21 mouse cellular contexts compared by ENCODE assay signal in genomic region chr8:83922727-83923126, GRCm38 (mm10). TPM values are rescaled to one million over a fixed set of nuclear protein-coding genes. Genes with fewer than 3 reads are reported as not detected.
DNase-seq lines count a peak whose midpoint lies in the region; ATAC-seq lines count a peak whose summit lies in the region.
"Had no signal": no experiment of that assay in that cellular context is flagged by ENCODE, and none has a peak within 500 bp of the region (broad histone marks: within the 10 kb centered on the region; RNA-seq: fewer than 3 reads in every experiment).

No protein-coding gene starts in this region.

- no peak for ATAC-seq in kidney, embryonic 15.5 days (replicated peaks; ENCODE audit: low FRiP score)
- ATAC-seq: forebrain, embryonic 14.5 days; forebrain, embryonic 16.5 days had no signal

- DNase-seq in kidney, adult 18-20 months: peak; percentile 18
- DNase-seq in kidney, postnatal 4 days: no peak
- DNase-seq in kidney, adult 9 months: peak; percentile 49
- DNase-seq: adrenal gland, adult 2 months; adrenal gland, postnatal 10 days; adrenal gland, postnatal 25 days; cerebellum, adult 11 months; cerebellum, adult 18-20 months; cerebellum, adult 8-10 months; cerebellum, adult 9-11 months; cerebellum, postnatal 14 days; cerebellum, postnatal 36 days; embryo, embryonic 11 days had no signal

- 90% methylated on average over 8 of the region's 8 CpGs for WGBS in kidney, embryonic 15.5 days

- H3K9ac ChIP-seq in kidney, embryonic 15.5 days: no peak overlapping the region
- H3K9ac ChIP-seq: embryonic facial prominence, embryonic 13.5 days; embryonic facial prominence, embryonic 15.5 days; forebrain, embryonic 12.5 days had no signal

- H3K36me3 ChIP-seq in kidney, embryonic 15.5 days: peaks cover 71% of the 10 kb centered on the region

- H3K4me2 ChIP-seq in kidney, embryonic 15.5 days: no peak overlapping the region
- H3K4me2 ChIP-seq: embryonic facial prominence, embryonic 13.5 days; embryonic facial prominence, embryonic 15.5 days; forebrain, embryonic 12.5 days had no signal

- H3K27ac ChIP-seq in kidney, embryonic 15.5 days: no peak overlapping the region
- H3K27ac ChIP-seq: embryonic facial prominence, embryonic 13.5 days; embryonic facial prominence, embryonic 15.5 days; forebrain, embryonic 10.5 days; forebrain, embryonic 12.5 days had no signal

- H3K4me1 ChIP-seq in kidney, embryonic 15.5 days: peaks cover 21% of the 10 kb centered on the region
- H3K4me1 ChIP-seq: embryonic facial prominence, embryonic 13.5 days; embryonic facial prominence, embryonic 15.5 days; forebrain, embryonic 10.5 days; forebrain, embryonic 12.5 days had no signal

- no peak overlapping the region for H3K4me3 ChIP-seq in kidney, embryonic 15.5 days (replicated peaks)
- H3K4me3 ChIP-seq: embryonic facial prominence, embryonic 13.5 days; embryonic facial prominence, embryonic 15.5 days; erythroblast, embryonic 14.5 days; forebrain, embryonic 10.5 days; forebrain, embryonic 12.5 days had no signal

- H3K27me3 ChIP-seq in kidney, embryonic 15.5 days: no peaks in the 10 kb centered on the region
- H3K27me3 ChIP-seq: embryonic facial prominence, embryonic 13.5 days; embryonic facial prominence, embryonic 15.5 days; forebrain, embryonic 12.5 days had no signal

- H3K9me3 ChIP-seq in kidney, embryonic 15.5 days (replicated peaks): no peaks in the 10 kb centered on the region
- H3K9me3 ChIP-seq: embryonic facial prominence, embryonic 13.5 days; embryonic facial prominence, embryonic 15.5 days; forebrain, embryonic 10.5 days; forebrain, embryonic 12.5 days had no signal

RNA-seq across cellular contexts. Expression of gene Adgrl1, which starts 22.8 kb away (rescaled TPM):
- polyA plus RNA-seq in kidney, embryonic 15.5 days (2015; fragmentation: Nextera tagmentation; extraction: Ambion mirVana): 17.8 and 18.8 TPM in 2 replicates

RNA-seq across cellular contexts. Expression of gene Gm10644, which starts 32.3 kb away (rescaled TPM):
- polyA plus RNA-seq in kidney, embryonic 15.5 days (2015; fragmentation: Nextera tagmentation; extraction: Ambion mirVana): 0.69 and 0.71 TPM in 2 replicates
- polyA plus RNA-seq: erythroblast, embryonic 14.5 days had no signal

RNA-seq across cellular contexts. Expression of gene Asf1b, which starts 32.6 kb away (rescaled TPM):
- polyA plus RNA-seq in kidney, embryonic 15.5 days (2015; fragmentation: Nextera tagmentation; extraction: Ambion mirVana): 60.7 and 62.2 TPM in 2 replicates

RNA-seq across cellular contexts. Expression of gene Prkaca, which starts 50.1 kb away (rescaled TPM):
- polyA plus RNA-seq in kidney, embryonic 15.5 days (2015; fragmentation: Nextera tagmentation; extraction: Ambion mirVana): 161 and 163 TPM in 2 replicates

Comparison
In these comparisons a context has a peak if more than half of its experiments do, and no peak if none do; other contexts are left out.
1. DNase-seq: peak in kidney, adult 18-20 months (single experiment) and kidney, adult 9 months (single experiment); none in kidney, postnatal 4 days (0 of 2).